Mouse (Mus musculus) activated CD4-positive, CD25-positive, alpha-beta regulatory T cell, adult 4 months (primary cell): Measurements from ENCODE around the gene Fer. TPM values are rescaled to one million over a fixed set of nuclear protein-coding genes. Genes with fewer than 3 reads are reported as not detected.

ENCODE experiments used
- ATAC-seq: one replicate; pipeline ENCODE4 v1.8.0; 2017
- polyA plus RNA-seq, 2 experiments: library from polyadenylated mRNA; unstranded; fragments of 100-300 nt; shearing (Covaris generic); gene quantifications; one replicate each; pipeline ENCODE4 v1.2.1; 2017

The Fer gene
- polyA plus RNA-seq, 2 experiments from 2014 or later: 0.82 to 0.87 TPM

DNA sequence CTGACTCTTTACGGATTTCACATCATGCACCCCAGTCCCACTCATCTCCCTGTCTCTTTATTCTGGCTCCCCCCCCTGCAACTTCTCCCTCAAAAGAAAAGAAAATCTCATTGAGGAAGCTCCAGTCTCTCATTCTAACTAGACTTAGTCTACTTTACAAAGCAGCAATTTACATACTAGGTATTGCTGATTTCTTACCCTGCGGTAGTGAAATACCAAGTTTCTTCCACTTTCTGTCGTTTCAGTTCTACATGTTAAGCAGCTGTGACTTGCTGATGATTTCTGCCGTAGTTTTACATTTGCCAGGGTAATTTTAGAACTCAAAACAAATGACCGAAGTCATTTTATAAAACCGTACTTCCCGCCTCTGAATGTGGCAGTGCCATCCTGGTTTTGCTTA lies 8.9 kb downstream of the Fer start:
- no peak for ATAC-seq

DNA sequence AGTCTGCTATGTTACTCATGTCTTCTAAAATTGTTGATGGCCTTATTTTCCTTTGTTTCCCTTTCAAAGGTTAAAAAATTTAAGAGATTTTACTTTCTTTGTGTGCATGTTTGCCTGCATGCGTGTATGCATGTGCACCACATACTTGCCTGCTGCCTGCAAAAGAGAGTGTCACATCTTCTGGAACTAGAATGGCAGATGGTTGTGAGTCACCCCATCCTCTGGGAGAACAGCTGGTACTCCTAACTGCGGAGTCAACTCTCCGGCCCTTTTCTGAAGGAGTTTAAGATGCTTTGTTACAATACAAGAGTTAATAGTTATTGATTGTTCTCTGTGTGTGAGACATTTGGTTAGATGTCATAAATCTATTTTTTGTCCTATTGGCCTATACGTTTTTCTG lies 16.0 kb downstream of the Fer start:
- ATAC-seq: no peak

DNA sequence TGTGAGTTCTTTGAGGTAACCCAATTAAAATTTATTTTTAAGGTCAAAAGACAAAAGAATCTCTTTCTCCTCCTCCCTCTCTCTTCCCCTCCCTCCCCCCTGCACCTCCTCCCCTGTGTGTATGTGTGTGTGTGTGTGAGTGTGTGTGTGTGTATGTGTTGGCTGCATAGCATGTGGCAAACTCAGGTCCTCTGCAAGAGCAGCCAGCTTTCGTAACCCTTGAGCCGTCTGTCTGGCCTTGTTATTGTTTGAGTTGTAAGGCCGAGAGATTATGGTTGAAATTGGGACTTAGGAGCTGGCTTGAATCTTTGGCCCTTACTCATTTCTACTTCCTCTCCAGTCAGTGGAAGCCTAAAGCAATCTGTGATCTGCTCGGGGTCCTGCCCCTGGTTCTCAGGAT lies 17.1 kb downstream of the Fer start:
- no peak for ATAC-seq

DNA sequence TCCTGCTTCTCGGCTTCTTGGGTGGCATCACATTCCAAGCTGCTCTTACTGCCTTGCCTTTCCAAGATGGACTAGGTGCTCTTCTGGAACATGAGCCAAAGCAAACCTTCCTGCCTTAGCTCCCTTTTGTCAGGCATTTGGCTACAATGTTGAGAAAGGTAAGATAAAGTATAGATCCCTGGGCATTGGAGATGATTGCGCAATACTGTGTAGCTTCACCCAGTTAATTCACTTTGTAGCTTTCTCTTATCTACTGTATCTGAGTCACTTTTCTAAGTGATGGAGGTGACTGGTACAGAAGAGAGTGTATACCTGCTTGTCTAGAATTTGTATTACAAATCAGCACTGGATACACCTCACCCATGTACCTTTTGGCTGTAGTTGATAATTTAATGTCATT lies 24.1 kb downstream of the Fer start:
- ATAC-seq: no peak

DNA sequence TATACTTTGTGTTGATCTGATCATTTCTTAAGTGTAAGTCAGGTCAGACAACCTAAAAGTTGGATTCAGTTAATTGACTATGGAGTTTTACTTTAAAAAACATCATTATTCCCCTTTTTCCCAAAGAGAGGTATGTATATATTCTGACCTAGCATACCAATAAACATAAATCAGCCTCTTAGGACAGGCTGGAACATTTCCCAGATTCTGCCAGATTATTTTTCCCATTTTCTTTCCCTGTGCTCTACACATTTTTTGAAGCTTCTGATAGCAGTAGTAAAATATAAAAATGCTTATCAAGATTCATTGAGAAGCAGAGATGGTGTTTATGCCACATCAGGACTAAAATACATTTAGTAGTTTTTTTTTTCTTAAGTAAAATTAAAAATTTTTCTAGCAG lies 27.7 kb downstream of the Fer start:
- ATAC-seq: no peak

DNA sequence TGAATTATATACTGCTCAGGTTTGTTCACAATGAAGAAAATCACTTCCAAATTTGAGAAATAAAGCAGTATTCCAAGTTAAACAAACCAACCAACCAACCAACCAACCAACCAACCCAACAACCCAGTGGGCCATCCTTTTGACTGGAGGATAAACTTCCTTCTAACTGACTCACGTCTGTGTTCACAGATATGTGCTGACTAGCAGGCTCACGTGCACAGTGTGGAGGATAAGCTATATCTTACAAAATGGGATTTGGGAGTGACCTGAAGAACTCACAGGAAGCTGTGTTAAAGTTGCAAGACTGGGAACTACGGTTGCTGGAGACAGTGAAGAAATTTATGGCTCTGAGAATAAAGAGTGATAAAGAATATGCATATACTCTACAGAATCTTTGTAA lies 33.0 kb downstream of the Fer start:
- no peak for ATAC-seq

DNA sequence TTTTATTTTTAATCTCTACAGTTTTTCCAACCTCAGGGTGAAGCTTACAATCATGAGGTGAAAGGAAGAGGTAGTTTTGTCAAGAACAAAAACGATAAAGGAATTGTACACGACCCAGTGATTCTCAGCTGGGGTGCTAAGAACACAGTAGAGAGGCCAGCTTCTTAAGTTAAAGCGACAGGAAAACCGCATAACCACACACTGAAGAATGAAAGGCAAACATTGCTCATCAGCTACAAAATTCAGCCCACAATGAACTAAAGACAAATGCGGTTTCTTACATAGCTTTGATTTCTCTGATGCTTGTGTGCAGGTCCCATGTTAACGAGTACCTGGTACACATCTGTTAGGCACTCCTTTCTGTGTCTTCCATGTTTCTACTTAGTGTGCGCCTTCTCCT lies 34.2 kb downstream of the Fer start:
- no peak for ATAC-seq

DNA sequence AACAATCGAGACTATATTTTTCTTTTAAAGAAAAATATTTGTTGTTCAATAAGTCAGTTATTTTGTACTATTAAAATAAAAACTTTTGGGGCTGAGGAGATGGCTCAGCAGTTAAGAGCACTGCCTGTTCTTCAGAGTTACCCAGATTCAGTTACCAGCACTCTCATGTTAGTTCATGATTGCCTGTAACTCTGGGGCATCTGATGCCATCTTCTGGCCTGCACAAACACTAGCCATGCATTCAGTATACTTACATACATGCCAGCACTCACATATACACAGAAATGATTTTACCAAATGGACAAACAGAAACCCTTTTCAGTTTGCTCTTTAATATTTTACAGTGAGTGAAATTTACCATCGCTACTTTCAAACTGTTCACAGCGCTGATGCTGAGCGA lies 46.4 kb downstream of the Fer start:
- no peak for ATAC-seq

DNA sequence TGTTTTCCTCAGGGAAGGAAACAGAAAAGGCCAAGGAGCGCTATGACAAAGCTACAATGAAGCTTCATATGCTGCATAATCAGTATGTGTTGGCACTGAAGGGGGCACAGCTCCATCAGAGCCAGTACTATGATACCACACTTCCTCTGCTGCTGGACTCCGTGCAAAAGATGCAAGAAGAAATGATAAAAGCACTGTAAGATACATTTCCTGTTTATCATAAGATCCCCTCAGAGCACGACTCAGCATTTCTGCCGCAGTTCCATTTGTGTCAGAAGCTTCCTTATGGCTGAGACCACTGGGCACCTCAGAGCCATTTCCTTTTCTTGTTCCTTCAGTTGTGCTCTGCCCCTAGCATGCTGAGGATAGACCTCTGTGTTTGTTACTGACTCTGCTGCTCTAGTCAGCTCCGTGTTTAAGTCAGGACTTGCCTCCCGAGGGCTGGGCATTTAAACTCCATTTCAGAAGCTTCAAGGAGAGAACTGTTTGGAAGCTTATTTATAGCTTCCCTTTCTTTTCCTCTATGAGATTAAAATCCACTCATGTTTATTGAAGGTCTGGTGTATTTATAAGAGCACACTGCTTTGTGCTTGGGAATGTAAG lies 58.8 kb downstream of the Fer start:
- ATAC-seq: no peak

DNA sequence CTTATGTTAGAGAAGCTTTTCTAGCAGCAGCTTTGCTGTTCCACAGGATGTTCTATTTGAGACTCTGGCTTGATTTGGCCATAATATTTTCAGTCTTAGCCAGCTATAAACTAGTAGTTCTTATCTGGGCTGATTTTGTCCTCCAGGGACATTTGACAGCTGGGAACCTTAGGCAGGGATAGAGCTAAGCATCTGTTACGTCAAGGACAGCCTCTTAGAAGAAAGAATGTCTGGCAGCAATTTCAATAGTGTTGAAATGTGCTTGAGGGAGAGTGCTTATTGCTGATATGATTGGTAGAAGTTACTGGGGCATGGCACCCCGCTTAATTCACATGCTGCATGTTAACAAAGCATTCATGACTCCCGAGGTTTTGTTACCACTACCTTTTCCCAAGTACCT lies 62.7 kb downstream of the Fer start:
- no peak for ATAC-seq

DNA sequence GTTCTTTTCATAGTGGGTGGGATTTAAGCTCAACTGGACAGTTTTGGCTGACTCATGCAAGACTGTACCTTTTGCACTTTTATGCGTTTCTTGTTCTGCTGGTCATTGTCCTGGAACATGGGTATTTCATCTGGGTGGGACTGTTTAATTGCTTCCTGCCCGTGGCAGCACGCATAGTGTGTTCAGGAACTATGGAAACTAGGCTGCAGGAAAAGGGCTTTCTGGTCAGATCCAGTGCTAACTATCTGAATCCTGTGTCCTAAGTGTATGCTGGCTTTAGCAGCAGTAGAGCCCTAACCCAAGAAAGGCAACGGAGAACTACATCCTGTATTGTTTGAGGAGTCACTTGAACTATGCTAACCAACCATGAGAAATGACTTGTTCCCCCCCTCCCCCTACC lies 67.8 kb downstream of the Fer start:
- ATAC-seq: no peak

DNA sequence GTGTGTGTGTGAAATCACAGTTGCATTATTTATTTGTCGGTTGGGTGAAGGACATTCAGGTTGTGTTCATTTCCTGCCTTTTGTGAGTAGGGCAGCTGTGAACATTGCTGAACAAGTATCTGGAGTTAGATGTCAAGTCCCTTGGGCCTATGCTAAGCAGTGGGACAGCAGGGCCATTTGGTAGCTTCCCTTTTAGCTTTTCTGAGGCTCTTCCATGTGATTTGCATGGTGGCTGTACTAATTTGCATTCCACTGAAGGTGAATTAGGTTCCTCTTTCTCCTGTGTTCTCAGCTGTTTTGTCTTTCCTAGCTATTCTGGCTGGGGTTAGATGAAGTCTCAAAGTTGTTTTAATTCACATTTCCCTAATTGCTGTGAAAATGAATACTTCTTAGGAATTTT lies 68.7 kb downstream of the Fer start:
- no peak for ATAC-seq

DNA sequence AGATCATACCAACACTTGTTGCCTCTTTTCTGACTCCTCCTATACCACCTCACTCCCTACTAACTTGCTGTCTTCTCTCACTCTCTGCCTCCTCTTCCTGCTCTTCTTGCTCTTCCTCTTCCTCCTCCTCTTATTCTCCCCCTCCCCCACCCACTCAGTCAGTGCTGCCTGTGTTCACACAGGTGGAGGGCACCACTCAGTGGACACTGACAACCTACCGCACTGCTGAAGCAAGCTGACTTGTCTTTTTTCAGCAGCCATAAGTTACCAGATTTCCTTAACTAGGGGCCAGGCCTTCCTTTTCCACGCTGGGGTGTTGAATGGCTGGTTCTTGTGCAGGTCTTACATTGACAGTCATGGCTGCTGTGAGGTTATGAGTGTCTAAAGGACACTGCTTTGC lies 72.5 kb downstream of the Fer start:
- no peak for ATAC-seq

DNA sequence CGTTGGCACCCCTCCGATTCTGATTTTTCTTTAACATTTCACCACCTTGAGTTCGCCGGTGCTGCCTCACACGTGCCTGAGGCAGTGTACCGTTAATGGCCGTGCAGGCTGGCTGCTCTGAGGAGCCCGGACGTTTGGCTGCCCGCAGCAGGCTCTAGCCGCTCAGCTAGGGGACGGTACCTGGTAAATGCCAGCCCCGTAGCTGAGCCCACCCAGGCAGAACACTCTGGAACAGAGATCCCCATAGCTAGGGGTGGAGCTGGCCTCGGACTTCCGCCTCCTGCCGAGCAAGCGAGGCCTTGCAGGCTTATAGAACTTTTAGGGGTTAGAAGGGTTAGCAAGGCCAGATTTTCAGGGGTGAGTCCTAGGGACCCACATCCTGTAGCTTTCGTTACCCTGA lies 75.0 kb downstream of the Fer start:
- no peak for ATAC-seq

DNA sequence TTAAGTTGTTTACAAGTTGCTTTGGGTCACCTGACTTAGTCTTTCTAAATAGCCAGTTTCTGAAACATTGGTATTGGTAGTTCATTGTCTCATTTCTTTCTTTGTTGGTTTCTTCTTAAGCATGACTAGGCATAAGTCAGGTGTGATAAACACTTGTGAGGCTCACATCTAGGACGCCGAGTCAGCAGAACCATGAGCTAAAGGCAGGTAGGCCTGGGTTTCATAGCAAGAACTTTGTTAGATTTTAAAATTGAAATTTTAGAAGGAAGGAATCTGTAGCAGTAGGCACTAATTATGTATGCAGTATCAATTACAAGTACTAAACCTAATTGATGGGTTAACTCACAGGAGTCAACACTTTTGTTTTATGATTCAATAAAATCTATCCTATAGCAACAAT lies 83.9 kb downstream of the Fer start:
- no peak for ATAC-seq

DNA sequence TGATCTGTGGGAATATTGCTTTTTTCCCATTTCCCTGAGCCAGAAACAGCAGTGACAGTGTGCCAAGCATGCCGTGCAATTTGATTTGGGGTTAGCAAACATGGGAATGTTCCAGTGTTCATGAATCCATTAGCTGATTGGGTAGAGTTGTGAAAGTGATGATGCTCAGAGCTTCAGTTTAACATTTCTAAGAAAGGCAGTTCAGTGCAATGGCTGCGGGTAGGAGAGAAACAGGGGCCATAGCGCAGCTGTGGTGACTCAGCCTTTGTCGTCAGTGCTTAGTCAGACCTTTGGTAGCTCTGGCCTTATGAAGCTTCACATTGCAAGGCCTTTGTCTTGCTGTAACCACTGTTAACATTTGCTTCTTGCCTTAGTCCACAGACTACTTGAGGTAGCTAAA lies 85.9 kb downstream of the Fer start:
- no peak for ATAC-seq

DNA sequence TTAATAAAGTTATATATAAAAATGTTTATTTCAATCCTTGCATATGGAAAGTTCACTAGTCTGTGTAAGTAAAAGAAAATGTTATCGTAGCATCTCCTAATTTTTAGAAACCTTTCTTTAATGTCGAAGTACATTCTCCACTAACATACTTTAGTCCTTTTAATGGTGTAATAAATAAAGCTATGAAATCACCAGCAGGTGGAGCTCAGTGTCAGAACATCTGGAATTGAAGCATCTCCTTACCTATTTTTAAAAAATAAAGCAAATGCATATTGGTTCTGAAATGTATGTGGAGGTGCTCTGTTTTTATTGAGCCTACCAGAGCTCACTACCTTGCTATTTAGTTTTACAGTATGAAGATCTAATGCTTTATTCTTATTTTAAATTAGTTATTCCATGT lies 88.6 kb downstream of the Fer start:
- no peak for ATAC-seq

DNA sequence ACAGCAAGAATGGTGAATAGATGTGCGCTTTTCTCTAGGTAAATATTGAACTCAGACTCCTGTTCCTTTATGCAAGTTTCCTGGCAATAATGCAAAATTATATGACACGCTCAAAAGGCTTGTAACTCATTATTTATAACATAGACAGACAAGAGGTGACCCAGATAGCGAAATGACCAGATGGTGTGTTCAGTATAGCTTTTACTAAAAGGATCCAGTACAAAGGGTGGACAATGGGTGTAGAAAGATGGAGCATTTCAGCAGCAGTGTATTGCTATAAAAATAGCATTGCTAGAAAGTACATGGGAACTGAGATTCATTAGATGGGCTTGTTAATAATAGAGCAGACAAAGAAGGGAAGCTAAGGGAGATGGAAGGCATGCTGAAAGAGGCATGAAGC lies 104.2 kb downstream of the Fer start:
- no peak for ATAC-seq

DNA sequence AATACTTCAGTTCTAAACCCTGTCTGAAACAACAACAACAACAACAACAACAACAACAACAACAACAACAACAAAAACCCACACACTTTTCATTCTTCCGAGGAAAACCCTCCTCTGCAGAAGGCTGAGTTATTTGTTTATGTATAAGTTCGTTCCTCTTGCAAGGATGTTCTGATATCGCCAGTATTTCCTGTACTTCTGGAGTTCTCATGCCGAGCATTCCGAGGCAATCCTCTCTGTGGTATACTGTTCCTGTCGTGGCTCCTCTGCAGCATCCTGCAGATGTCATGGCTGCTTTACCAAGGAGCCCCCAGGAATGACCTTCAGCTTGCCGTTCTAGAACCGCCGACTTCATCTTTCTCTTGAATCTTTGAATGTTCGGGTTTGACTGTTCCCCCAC lies 106.6 kb downstream of the Fer start:
- ATAC-seq: no peak

DNA sequence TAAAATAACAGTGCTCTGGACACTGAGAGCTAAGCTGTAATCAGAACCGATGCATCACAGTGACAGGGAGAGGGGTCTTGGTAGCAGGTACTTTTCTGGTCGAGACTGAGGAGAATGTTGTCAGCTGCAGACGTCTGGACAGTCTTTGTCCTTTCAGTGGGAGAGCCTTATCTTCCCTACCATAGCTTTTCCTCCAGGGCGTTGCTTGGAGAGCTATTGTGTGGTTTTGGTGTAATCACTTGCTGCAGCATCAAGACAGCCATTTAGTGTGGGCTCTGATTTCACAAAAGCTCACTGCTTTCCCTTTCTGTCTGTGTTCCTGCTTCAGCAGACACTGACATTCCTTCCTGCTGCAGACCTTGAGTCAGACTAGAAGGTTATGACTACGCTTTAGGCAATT lies 107.4 kb downstream of the Fer start:
- ATAC-seq: no peak

DNA sequence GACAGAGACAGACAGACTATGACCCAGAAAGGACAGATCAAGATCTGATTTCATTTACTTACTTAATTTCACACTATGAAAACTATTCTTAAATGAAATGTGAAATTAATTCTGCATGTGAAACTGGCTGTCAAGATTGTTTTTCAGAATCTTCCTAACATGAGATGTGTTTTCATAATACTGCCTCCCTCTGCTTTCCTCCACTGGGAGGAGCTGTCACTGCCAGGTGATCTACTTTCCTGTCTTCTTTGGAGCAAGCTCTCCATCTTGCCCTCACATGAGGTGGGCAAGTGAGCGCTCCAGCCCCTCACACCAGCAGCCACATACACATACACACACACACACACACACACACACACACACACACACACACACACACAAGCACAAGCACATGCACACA lies 108.1 kb downstream of the Fer start:
- ATAC-seq: no peak

DNA sequence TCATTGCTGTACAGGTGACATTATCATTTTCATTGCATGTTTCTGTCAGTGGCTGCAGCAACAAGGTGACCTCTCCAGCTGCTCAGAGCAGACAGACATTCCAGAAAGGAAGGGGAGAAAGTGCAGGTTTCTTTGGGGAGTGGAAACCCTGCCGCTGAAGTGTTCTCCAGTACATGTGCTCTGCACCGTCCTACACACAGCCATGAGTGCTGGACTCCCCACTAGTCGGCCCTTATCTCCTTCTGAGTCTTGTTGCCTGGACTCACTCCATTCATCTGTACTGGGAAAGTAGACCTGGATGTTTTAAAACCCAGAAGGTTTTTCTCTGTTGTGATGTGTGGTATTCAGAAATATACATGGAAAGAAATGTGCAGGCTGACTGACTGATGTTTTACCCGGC lies 109.3 kb downstream of the Fer start:
- ATAC-seq: no peak

DNA sequence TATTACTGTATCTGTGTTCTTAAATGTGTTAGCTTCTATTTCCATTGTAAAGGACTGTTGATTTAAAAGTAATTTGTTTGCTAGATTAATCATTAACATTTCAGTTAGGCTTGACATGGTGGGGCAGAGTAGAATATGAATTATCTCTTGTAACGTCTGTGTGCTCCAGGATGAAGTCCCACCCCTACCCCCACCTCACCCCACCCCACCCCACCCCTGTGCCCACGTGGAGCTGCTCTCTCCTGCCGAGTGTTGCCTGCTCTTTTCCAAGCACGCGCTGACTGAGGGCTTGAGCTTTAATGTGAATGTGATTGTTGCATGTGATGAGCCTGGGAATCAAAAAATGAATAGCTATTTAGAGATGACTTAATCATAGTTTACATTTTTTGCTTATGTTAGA lies 110.9 kb downstream of the Fer start:
- no peak for ATAC-seq

DNA sequence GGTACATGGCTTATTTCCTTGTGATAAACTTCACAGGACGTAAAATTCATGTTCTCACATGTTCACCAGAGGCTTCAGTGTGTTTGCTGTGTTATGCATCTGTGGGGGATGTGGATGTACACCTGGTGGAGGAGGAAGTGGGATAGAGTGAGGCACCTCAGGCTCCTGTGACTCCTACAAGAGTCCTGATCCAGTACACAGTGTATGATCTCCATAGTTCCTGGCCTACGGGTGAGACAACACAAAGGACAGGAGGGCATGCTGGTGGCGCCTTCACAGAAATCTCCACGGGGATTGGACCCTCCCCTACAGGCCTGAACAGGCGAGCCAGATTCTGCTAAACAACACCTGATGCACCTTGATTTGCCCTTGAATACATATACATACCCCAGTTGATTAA lies 111.4 kb downstream of the Fer start:
- no peak for ATAC-seq

DNA sequence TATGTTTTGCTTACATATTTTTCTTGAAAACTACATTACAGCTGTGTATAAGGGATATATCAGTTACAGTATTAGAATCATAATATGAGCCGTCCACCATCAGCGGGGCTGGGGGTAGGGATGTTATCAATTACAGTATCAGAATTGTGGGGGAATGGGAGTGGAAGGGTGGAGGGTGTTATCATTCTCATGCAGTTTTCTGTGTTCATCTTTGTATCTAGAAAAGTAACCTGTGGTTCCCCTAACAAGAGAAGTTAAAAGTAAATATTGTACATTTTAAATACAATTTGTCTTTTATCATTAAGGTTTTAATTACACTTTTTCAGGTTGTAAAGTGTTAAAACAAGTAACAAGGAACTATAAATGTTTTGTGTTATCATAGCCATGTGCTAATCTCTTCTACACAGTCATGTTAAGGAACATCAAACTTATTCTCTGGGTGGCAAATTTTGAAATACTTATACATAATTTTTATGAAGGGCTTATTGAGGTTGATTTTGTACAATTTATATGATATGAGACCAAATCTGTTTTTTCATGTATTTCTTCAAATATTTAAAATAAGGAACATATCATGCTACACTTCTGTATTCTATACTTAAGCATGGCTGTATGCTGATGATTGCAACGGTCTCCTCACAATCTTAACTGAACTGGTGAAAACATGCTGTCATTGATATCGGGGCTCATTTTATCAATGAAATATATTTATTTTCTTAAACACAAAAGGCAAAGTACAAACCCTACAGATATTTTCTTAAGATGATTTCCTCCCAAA lies 116.1 kb downstream of the Fer start:
- no peak for ATAC-seq
